Mouse (Mus musculus): Measurements from ENCODE around the gene Sgk2. TPM values are rescaled to one million over a fixed set of nuclear protein-coding genes. Genes with fewer than 3 reads are reported as not detected.

Sgk2 gene
- polyA plus RNA-seq, 1 experiment from 2014 or later: not detected

DNA sequence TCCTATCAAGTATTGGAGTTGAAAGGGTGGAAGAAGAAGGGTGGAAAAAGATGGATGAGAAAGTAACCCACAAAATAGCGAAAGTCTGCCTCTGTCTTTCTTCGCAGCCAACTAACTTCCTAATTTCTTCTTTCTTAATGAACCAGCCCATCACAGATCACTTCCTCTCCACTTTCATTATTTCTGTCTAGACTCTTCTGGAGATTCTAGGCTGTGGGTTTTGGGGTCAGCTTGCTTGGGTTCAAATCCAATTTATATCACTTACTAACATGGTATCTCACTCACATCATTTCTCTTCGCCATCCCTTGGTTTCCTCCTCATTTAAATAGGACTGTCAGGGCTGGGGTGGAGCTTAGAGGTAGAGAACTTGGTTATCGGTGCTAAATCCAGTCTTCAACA, 1.1 kb downstream of the Sgk2 start:
- no peaks in the 10 kb centered on the region for H3K9me3 ChIP-seq
- WGBS: 87% methylated on average over 4 of the region's 4 CpGs
- no peaks in the 10 kb centered on the region for H3K36me3 ChIP-seq
- peaks cover 13% of the 10 kb centered on the region; the same call in 1 of the 2 replicates for H3K27me3 ChIP-seq
- no peak for ATAC-seq (ENCODE audit: insufficient number of reproducible peaks, insufficient read depth, low FRiP score, low TSS enrichment, low read depth)
- H3K27ac ChIP-seq: no peak overlapping the region
- H3K4me1 ChIP-seq (replicated peaks): no peaks in the 10 kb centered on the region
- H3K4me3 ChIP-seq (replicated peaks): no peak overlapping the region
- no peak overlapping the region for H3K4me2 ChIP-seq
- no peak overlapping the region for H3K9ac ChIP-seq (replicated peaks)

GRCm38 (mm10) chr2:162991394-162992083, 4.4 kb downstream of the Sgk2 start:
- Histone ChIP-seq H3K4me2 (no peak overlapping the region), H3K9me3 (no peaks in the 10 kb centered on the region), H3K9ac (replicated peaks) (no peak overlapping the region), H3K4me3 (replicated peaks) (no peak overlapping the region), H3K27ac (no peak overlapping the region), H3K27me3 (peaks cover 13% of the 10 kb centered on the region; the same call in 1 of the 2 replicates), H3K4me1 (replicated peaks) (no peaks in the 10 kb centered on the region), H3K36me3 (no peaks in the 10 kb centered on the region)
- WGBS: 37% methylated on average over 6 of the region's 6 CpGs
- no peak for ATAC-seq (ENCODE audit: insufficient number of reproducible peaks, insufficient read depth, low FRiP score, low TSS enrichment, low read depth)

DNA sequence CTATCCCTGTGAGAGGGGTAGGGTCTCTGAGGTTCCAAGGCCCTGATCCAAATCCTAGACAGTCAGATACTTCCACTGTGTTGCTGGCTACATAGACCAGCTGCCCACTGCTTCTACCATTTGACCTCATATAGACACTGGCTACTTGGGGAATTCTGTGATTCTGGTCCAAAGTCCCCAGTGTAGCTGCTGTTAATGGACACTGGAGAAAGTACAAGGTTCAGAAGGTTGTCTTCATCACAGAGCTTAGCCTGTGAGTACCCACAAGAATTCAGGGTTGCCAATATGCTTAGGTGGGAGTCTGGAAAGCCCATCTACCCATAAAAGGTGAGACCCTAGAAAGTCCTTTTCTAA, 4.9 kb downstream of the Sgk2 start:
- no peaks in the 10 kb centered on the region for H3K4me1 ChIP-seq (replicated peaks)
- H3K4me3 ChIP-seq (replicated peaks): no peak overlapping the region
- no peak for ATAC-seq (ENCODE audit: insufficient number of reproducible peaks, insufficient read depth, low FRiP score, low TSS enrichment, low read depth)
- no peak overlapping the region for H3K9ac ChIP-seq (replicated peaks)
- no peaks in the 10 kb centered on the region for H3K36me3 ChIP-seq
- no peak overlapping the region for H3K27ac ChIP-seq
- H3K4me2 ChIP-seq: no peak overlapping the region
- H3K9me3 ChIP-seq: no peaks in the 10 kb centered on the region
- H3K27me3 ChIP-seq: 0 out of 2 replicates have a peak, but pooled peaks cover 8% of the 10 kb centered on the region

GRCm38 (mm10) chr2:162993881-162994616, 6.9 kb downstream of the Sgk2 start:
- Histone ChIP-seq H3K4me1 (replicated peaks) (peaks cover 4% of the 10 kb centered on the region; the same call in 1 of the 2 replicates), H3K9ac (replicated peaks) (no peak overlapping the region), H3K4me3 (replicated peaks) (no peak overlapping the region), H3K27me3 (0 out of 2 replicates have a peak, but pooled peaks cover 5% of the 10 kb centered on the region), H3K4me2 (no peak overlapping the region), H3K27ac (no peak overlapping the region), H3K9me3 (no peaks in the 10 kb centered on the region), H3K36me3 (no peaks in the 10 kb centered on the region)
- no peak for ATAC-seq (ENCODE audit: insufficient number of reproducible peaks, insufficient read depth, low FRiP score, low TSS enrichment, low read depth)
- WGBS: 73% methylated on average over 9 of the region's 9 CpGs

GRCm38 (mm10) chr2:162998528-162999230, 11.5 kb downstream of the Sgk2 start:
- Histone ChIP-seq H3K4me3 (replicated peaks) (peak overlapping the region; percentile 21), H3K27me3 (no peaks in the 10 kb centered on the region), H3K27ac (no peak overlapping the region), H3K9ac (replicated peaks) (0 out of 2 replicates have a peak overlapping the region, but pooled peaks have one; percentile 18), H3K9me3 (no peaks in the 10 kb centered on the region), H3K4me2 (peak overlapping the region; percentile 48), H3K36me3 (no peaks in the 10 kb centered on the region), H3K4me1 (replicated peaks) (peaks cover 4% of the 10 kb centered on the region; the same call in 1 of the 2 replicates)
- 26% methylated on average over 18 of the region's 18 CpGs for WGBS
- ATAC-seq (ENCODE audit: insufficient number of reproducible peaks, insufficient read depth, low FRiP score, low TSS enrichment, low read depth): peak; percentile 54; the same call in 1 of the 2 replicates

DNA sequence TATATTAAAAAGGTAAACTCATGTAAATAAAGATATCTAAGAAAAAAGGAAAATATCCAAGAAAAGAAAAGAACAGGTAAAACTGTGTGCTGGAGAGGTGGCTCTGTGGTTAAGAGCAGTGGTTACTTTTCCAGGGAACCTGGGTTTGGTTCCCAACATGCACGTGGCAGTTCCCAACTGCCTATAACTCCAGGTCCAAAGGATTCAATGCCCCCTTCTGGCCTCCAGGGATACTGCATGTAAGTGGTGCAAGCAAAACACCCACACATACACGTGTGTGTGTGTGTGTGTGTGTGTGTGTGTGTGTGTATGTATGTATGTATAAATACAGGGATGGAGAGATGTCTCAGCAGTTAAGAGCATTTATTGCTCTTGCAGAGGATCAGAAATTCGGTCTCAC, 12.6 kb downstream of the Sgk2 start:
- Histone ChIP-seq H3K4me2 (no peak overlapping the region), H3K4me1 (replicated peaks) (peaks cover 4% of the 10 kb centered on the region; the same call in 1 of the 2 replicates), H3K27me3 (no peaks in the 10 kb centered on the region), H3K4me3 (replicated peaks) (no peak overlapping the region), H3K36me3 (no peaks in the 10 kb centered on the region), H3K9ac (replicated peaks) (no peak overlapping the region), H3K9me3 (no peaks in the 10 kb centered on the region), H3K27ac (no peak overlapping the region)
- no peak for ATAC-seq (ENCODE audit: insufficient number of reproducible peaks, insufficient read depth, low FRiP score, low TSS enrichment, low read depth)
- 28% methylated on average over 3 of the region's 3 CpGs for WGBS

DNA sequence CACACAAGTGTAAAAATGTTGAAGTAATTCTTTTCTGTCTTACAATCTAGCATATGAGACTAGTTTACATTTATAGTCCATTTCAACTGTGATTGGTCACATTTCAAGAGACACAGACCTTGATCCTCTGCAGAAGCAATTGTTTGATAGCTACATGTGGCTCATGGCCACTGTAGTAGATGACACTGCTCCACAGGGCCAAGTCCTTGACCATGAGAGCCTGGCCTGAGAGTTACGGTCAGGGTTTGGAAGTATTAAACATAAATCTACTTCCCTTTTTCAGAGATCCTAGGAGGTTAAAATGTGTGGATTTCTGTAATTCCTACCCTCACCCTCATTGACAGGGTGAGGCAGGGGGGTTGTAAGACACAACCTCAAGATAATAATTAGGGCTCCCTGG, 13.9 kb downstream of the Sgk2 start:
- no peak for ATAC-seq (ENCODE audit: insufficient number of reproducible peaks, insufficient read depth, low FRiP score, low TSS enrichment, low read depth)

DNA sequence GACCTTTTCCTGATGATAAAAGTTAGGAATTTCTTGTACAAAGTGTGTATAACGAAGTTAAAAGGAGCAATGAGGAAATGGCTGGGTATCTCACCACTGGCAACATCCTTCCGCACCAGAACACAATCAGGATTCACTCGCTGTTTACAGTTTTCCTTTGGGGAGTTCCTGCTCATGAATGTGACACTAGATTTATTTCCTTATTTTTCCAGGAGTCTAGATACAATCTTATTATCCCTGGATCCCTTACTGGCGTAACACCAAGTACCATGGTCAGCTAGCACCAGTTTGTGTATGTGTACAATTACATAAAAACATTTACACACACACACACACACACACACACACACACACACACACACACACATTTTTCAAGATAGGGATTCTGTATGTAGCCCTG, 20.2 kb downstream of the Sgk2 start:
- 84% methylated on average over 4 of the region's 4 CpGs for WGBS
- no peak for ATAC-seq (ENCODE audit: insufficient number of reproducible peaks, insufficient read depth, low FRiP score, low TSS enrichment, low read depth)
- no peaks in the 10 kb centered on the region for H3K36me3 ChIP-seq
- H3K27ac ChIP-seq: no peak overlapping the region
- no peak overlapping the region for H3K9ac ChIP-seq (replicated peaks)
- no peaks in the 10 kb centered on the region for H3K9me3 ChIP-seq
- H3K4me2 ChIP-seq: no peak overlapping the region
- no peaks in the 10 kb centered on the region for H3K27me3 ChIP-seq
- no peak overlapping the region for H3K4me3 ChIP-seq (replicated peaks)
- H3K4me1 ChIP-seq (replicated peaks): no peaks in the 10 kb centered on the region

More for the DNA sequence above, 13.9 kb downstream of the Sgk2 start:
- Histone ChIP-seq H3K4me1 (replicated peaks) (peaks cover 4% of the 10 kb centered on the region; the same call in 1 of the 2 replicates), H3K9me3 (no peaks in the 10 kb centered on the region), H3K4me2 (no peak overlapping the region), H3K27me3 (no peaks in the 10 kb centered on the region), H3K27ac (no peak overlapping the region), H3K4me3 (replicated peaks) (no peak overlapping the region), H3K9ac (replicated peaks) (no peak overlapping the region), H3K36me3 (no peaks in the 10 kb centered on the region)
- WGBS: 92% methylated on average over 1 of the region's 1 CpGs

DNA sequence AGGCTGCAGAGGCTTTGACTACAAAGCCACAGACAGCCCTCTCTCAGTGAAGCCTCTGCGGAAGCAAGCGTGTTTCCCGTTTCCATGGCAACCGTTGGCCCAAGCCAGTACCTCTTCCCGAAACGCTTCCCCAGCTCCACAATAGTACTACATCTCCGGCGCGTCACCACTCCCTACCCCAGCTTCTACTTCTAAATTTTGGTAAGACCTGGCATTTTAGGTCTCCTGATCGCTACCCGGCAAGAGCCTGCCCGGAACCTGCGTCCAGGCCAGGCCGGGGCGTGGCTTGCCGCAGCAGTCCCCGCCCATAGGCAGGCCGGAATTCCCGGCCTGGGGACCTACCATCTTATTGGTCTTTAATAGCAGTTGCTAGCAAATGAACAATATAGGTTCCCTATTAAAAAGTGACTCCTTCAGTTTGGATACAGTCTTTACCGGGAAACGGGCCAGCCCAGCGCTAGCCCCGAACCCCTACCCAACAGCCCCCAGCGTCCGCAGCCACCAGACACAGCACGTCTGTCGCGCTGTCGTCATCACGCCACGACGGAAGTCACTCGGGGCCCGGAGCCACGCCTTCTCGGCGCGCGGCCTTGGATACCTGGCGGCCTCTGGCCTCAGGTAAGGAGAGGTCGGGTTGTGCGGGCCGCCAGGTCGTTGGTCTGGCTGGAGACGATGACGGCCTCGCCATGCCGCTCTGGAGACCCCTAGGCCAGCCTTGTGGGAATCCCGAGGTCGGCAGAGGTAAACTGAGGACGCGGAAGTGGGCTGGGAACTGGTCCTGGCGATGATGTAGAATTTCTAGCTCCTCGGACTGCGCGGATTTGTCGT, 30.0 kb downstream of the Sgk2 start, which contains the start of gene Ift52:
TSS of gene Ift52 (plus strand) at position 439 of the 828 bp plus-strand sequence.
- under 1% methylated on average over 57 of the region's 57 CpGs for WGBS
- Histone ChIP-seq H3K27ac (peak within 1 kb of the TSS; percentile 84), H3K9ac (replicated peaks) (peak within 1 kb of the TSS; percentile 72), H3K9me3 (no peaks in the 10 kb centered on the region), H3K4me1 (replicated peaks) (peaks cover 11% of the 10 kb centered on the region), H3K4me2 (peak within 1 kb of the TSS; percentile 65), H3K27me3 (no peaks in the 10 kb centered on the region), H3K4me3 (replicated peaks) (peak within 1 kb of the TSS; percentile 70), H3K36me3 (no peaks in the 10 kb centered on the region)
- peak; percentile 95 for ATAC-seq (ENCODE audit: insufficient number of reproducible peaks, insufficient read depth, low FRiP score, low TSS enrichment, low read depth)

DNA sequence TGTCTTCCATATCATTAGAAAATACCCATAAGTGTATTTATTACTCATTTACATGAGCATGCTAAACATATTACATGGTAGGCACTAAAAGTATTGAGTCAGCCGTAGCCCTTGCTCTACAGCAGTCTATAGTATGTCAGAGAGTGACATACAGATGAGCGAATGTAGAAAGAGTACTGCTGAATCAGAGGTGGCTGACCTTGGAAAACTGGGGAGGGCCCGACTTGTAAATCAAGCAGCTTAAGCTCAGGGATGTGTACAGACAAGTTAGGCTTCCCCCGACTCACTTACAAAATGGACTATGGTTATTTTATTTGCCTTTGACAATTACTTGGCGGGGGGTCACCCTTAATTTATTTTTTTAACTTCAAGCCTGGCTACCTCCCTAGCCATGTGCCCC, 44.2 kb downstream of the Sgk2 start:
- WGBS: 95% methylated on average over 5 of the region's 5 CpGs
- H3K27me3 ChIP-seq: no peaks in the 10 kb centered on the region
- H3K9ac ChIP-seq (replicated peaks): no peak overlapping the region
- peaks cover 95% of the 10 kb centered on the region for H3K36me3 ChIP-seq
- no peak overlapping the region for H3K27ac ChIP-seq
- H3K9me3 ChIP-seq: no peaks in the 10 kb centered on the region
- no peak overlapping the region for H3K4me3 ChIP-seq (replicated peaks)
- H3K4me2 ChIP-seq: no peak overlapping the region
- no peaks in the 10 kb centered on the region for H3K4me1 ChIP-seq (replicated peaks)
- no peak for ATAC-seq (ENCODE audit: insufficient number of reproducible peaks, insufficient read depth, low FRiP score, low TSS enrichment, low read depth)
